Mouse (Mus musculus): ENCODE results near the gene Rptor.

- TF ChIP-seq CTCF (IDR thresholded peaks at IDR 0.05; ENCODE audit: low read depth) (no peak), EP300 (IDR thresholded peaks at IDR 0.05; ENCODE audit: low read depth) (no peak)
Measured at GRCm38 (mm10) chr11:119925176-119925575, 322.5 kb downstream of the Rptor start.

Measured in liver, postnatal 0 days (tissue).